ENCODE assay signal across 18 mouse cellular contexts in genomic region chr4:49212616-49213544, GRCm38 (mm10).
DNase-seq lines count a peak whose midpoint lies in the region; TF ChIP-seq lines count a peak whose summit lies in the region.
"Had no signal": no experiment of that assay in that cellular context is flagged by ENCODE, and none has a peak within 500 bp of the region (broad histone marks: within the 10 kb centered on the region; RNA-seq: fewer than 3 reads in every experiment).

No protein-coding gene starts in this region.

- no peak for TF ChIP-seq CTCF in left cerebral cortex, adult 2 months (IDR thresholded peaks at IDR 0.05)
- no peak for TF ChIP-seq CTCF in brain, embryonic 14.5 days (IDR thresholded peaks at IDR 0.05; ENCODE audit: borderline replicate concordance, extremely low read depth, insufficient read depth, insufficient read length)
- TF ChIP-seq CTCF in layer of hippocampus, adult 2 months (conservative IDR thresholded peaks at IDR 0.05): no peak

- H3K4me3 ChIP-seq in left cerebral cortex, adult 2 months: peak overlapping the region; percentile 22; the same call in 1 of the 2 replicates
- peak overlapping the region; percentile 29 for H3K4me3 ChIP-seq in layer of hippocampus, adult 2 months
- H3K4me3 ChIP-seq: embryonic facial prominence, embryonic 13.5 days; limb, embryonic 13.5 days had no signal

- no peak overlapping the region for H3K27ac ChIP-seq in left cerebral cortex, adult 2 months
- peak overlapping the region; percentile 68 for H3K27ac ChIP-seq in layer of hippocampus, adult 2 months
- H3K27ac ChIP-seq: embryonic facial prominence, embryonic 13.5 days; limb, embryonic 13.5 days; liver, embryonic 14.5 days had no signal

- DNase-seq in heart, adult 11 months: peak; percentile 27
- DNase-seq in heart, postnatal 25 days (ENCODE audit: low spot score): no peak
- DNase-seq in left cerebral cortex, adult 2 months (ENCODE audit: extremely low spot score in 1 of 2, low spot score in 2 of 2): no peak
- no peak for DNase-seq in left cerebral cortex, adult 11 months (ENCODE audit: low spot score)
- DNase-seq in brain, embryonic 14.5 days (ENCODE audit: low read depth): peak; percentile 57
- peak; percentile 41 to 49 for DNase-seq in layer of hippocampus, adult 2 months (ENCODE audit: low spot score in 2 of 2)
- DNase-seq in adrenal gland, postnatal 10 days: no peak
- DNase-seq: adrenal gland, postnatal 14 days; B cell, adult 2 months; cerebellum, adult 8-10 months; heart, adult 18-20 months; kidney, adult 8-10 months; kidney, postnatal 36 days; retina, postnatal 1 day; thymus, adult 2 months had no signal

- no peak for TF ChIP-seq POLR2A in brain, embryonic 14.5 days (IDR thresholded peaks at IDR 0.05; ENCODE audit: borderline replicate concordance, extremely low read depth, insufficient read depth, insufficient read length, poor library complexity, severe bottlenecking)

- intact Hi-C loops in heart, postnatal 25 days (cut with DNase I): no loop called here
- intact Hi-C loops in left cerebral cortex, adult 2 months (cut with DNase I): loop anchor here (5.0 kb wide), 2 partner anchors 151 to 521 kb away; no protein-coding TSS in a partner anchor

Comparison
In these comparisons a context has a peak if more than half of its experiments do, and no peak if none do; other contexts are left out.
1. DNase-seq: peak in heart, adult 11 months (single experiment), brain, embryonic 14.5 days (single experiment) and layer of hippocampus, adult 2 months (2 of 2); none in heart, postnatal 25 days (single experiment), left cerebral cortex, adult 2 months (0 of 2), left cerebral cortex, adult 11 months (single experiment) and adrenal gland, postnatal 10 days (single experiment).